Comparison of ENCODE assay signal across 18 mouse cellular contexts in the genomic region with DNA sequence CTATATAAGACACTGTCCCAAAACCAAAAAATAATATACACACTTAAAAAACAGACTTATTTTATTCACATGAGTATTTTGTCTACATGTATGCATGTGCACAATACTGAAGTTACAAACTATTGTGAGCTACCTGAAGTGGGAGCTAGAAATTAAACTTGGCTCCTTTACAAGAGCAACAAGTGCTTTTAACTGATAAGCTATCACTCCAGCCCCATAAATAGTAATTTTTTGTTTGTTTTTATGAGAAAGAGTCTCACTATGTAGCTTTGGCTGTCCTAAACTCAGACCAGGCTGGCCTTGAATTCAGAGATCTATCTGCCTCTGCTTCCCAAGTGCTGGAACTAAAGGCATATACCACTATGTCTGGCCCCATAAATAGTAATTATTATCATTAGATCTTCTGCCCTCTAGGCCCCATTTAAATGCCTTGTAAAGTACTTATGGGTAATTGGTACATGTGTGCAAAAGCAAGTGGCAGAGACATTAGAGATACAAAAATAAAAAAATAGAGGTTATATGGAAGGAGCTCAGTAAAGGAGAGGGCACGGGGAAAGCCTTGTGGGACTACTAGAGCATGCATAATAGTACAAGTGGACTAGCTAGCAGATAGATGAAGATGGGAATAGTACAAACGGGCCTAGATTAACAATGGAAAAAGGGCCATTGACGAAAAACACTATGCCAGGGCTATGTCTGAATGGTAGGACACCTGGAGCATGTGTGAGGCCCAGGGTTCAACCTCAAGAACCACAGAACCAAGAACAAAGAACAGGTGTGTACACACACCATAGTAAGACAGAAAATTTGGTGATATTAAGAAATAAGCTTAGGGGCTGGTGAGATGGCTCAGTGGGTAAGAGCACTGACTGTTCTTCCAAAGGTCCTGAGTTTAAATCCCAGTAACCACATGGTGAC. TPM values are rescaled to one million over a fixed set of nuclear protein-coding genes. Genes with fewer than 3 reads are reported as not detected.
DNase-seq lines count a peak whose midpoint lies in the region; ATAC-seq and TF ChIP-seq lines count a peak whose summit lies in the region.
"Had no signal": no experiment of that assay in that cellular context is flagged by ENCODE, and none has a peak within 500 bp of the region (broad histone marks: within the 10 kb centered on the region; RNA-seq: fewer than 3 reads in every experiment).

No protein-coding gene starts in this region.

- peak; percentile 83 to 90 for TF ChIP-seq EP300 in MEL (IDR thresholded peaks at IDR 0.05; ENCODE audit: low read depth in 1 of 2, low read length in 2 of 2)

- peaks cover 3 to 16% of the 10 kb centered on the region in 2 experiments for H3K4me1 ChIP-seq in heart, embryonic 14.5 days (ENCODE audit: control insufficient read depth in 2 of 2, insufficient read depth in 2 of 2, low read length in 2 of 2)
- peaks cover 6 to 14% of the 10 kb centered on the region in 2 experiments; a peak in 3 of 4 replicates for H3K4me1 ChIP-seq in MEL (ENCODE audit: control insufficient read depth in 1 of 2, insufficient read depth in 2 of 2, low read length in 2 of 2)
- peaks cover 17% of the 10 kb centered on the region for H3K4me1 ChIP-seq in liver, embryonic 11.5 days (replicated peaks; ENCODE audit: control insufficient read depth, insufficient read depth, low read length)
- no peaks in the 10 kb centered on the region for H3K4me1 ChIP-seq in stomach, embryonic 16.5 days (ENCODE audit: control insufficient read depth, insufficient read depth, low read length)
- H3K4me1 ChIP-seq in hindbrain, embryonic 14.5 days (replicated peaks; ENCODE audit: control insufficient read depth, insufficient read depth, low read length), result no peaks in the 10 kb centered on the region
- no peaks in the 10 kb centered on the region for H3K4me1 ChIP-seq in forebrain, embryonic 15.5 days
- H3K4me1 ChIP-seq in hindbrain, embryonic 10.5 days (replicated peaks), result no peaks in the 10 kb centered on the region
- H3K4me1 ChIP-seq: hindbrain, embryonic 13.5 days had no signal

- no peak for TF ChIP-seq POLR2A in MEL (IDR thresholded peaks at IDR 0.05; ENCODE audit: control insufficient read depth in 1 of 2, insufficient read depth in 1 of 2, low read depth in 1 of 2, low read length in 2 of 2, poor library complexity in 1 of 2)

- peaks cover 19% of the 10 kb centered on the region for H3K36me3 ChIP-seq in heart, embryonic 14.5 days (ENCODE audit: control insufficient read depth, insufficient read depth, low read length)
- H3K36me3 ChIP-seq in MEL (ENCODE audit: control insufficient read depth in 1 of 2, insufficient read depth in 2 of 2, low read length in 2 of 2), result peaks cover 5 to 15% of the 10 kb centered on the region in 2 experiments
- peaks cover 4% of the 10 kb centered on the region; the same call in 1 of the 2 replicates for H3K36me3 ChIP-seq in liver, embryonic 11.5 days (ENCODE audit: control insufficient read depth, insufficient read depth, low read length)
- no peaks in the 10 kb centered on the region for H3K36me3 ChIP-seq in stomach, embryonic 16.5 days (ENCODE audit: control insufficient read depth, insufficient read depth, low read length)
- H3K36me3 ChIP-seq in hindbrain, embryonic 14.5 days (replicated peaks; ENCODE audit: control insufficient read depth, insufficient read depth), result peaks cover 15% of the 10 kb centered on the region
- H3K36me3 ChIP-seq in forebrain, embryonic 15.5 days, result 0 out of 2 replicates have a peak, but pooled peaks cover 3% of the 10 kb centered on the region
- peaks cover 48% of the 10 kb centered on the region for H3K36me3 ChIP-seq in hindbrain, embryonic 10.5 days

- no peak; a peak in 1 of 6 replicates for TF ChIP-seq CTCF in MEL (IDR thresholded peaks at IDR 0.05 in 2 of 3, conservative IDR thresholded peaks at IDR 0.05 in 1 of 3; ENCODE audit: control insufficient read depth in 1 of 3, insufficient read depth in 1 of 3, low read depth in 2 of 3, low read length in 3 of 3, poor library complexity in 1 of 3, severe bottlenecking in 1 of 3)

- no peaks in the 10 kb centered on the region for H3K9me3 ChIP-seq in heart, embryonic 14.5 days (ENCODE audit: control insufficient read depth, low read length)
- H3K9me3 ChIP-seq in MEL (replicated peaks; ENCODE audit: insufficient read depth, low read length), result no peaks in the 10 kb centered on the region
- no peaks in the 10 kb centered on the region for H3K9me3 ChIP-seq in liver, embryonic 11.5 days (ENCODE audit: control insufficient read depth, low read length)
- H3K9me3 ChIP-seq in stomach, embryonic 16.5 days (replicated peaks; ENCODE audit: control insufficient read depth, low read length), result no peaks in the 10 kb centered on the region
- H3K9me3 ChIP-seq in hindbrain, embryonic 14.5 days (ENCODE audit: control insufficient read depth, low read length), result no peaks in the 10 kb centered on the region
- no peaks in the 10 kb centered on the region for H3K9me3 ChIP-seq in forebrain, embryonic 15.5 days
- no peaks in the 10 kb centered on the region for H3K9me3 ChIP-seq in hindbrain, embryonic 10.5 days
- H3K9me3 ChIP-seq: embryonic facial prominence, embryonic 15.5 days; hindbrain, embryonic 13.5 days had no signal

- no peak for TF ChIP-seq RAD21 in MEL (IDR thresholded peaks at IDR 0.05; ENCODE audit: low read depth, low read length)

- ATAC-seq in heart, embryonic 14.5 days (ENCODE audit: insufficient number of reproducible peaks, insufficient read depth, low FRiP score, low read depth), result no peak
- peak; percentile 54 for ATAC-seq in liver, embryonic 11.5 days (replicated peaks; ENCODE audit: low FRiP score)
- ATAC-seq in stomach, embryonic 16.5 days (ENCODE audit: insufficient read depth, low FRiP score), result peak; percentile 37; the same call in 1 of the 2 replicates
- no peak for ATAC-seq in hindbrain, embryonic 14.5 days (ENCODE audit: low FRiP score)
- no peak for ATAC-seq in forebrain, embryonic 15.5 days (replicated peaks)

- H3K79me2 ChIP-seq in MEL (ENCODE audit: control insufficient read depth, insufficient read depth, low read length, poor library complexity), result no peaks in the 10 kb centered on the region

- H3K27me3 ChIP-seq in heart, embryonic 14.5 days (ENCODE audit: control insufficient read depth, insufficient read depth, low read length), result no peaks in the 10 kb centered on the region
- no peaks in the 10 kb centered on the region for H3K27me3 ChIP-seq in MEL (ENCODE audit: control insufficient read depth in 1 of 2, insufficient read depth in 2 of 2, low read length in 2 of 2)
- H3K27me3 ChIP-seq in liver, embryonic 11.5 days (replicated peaks; ENCODE audit: control insufficient read depth, insufficient read depth, low read length), result no peaks in the 10 kb centered on the region
- no peaks in the 10 kb centered on the region for H3K27me3 ChIP-seq in stomach, embryonic 16.5 days (ENCODE audit: control insufficient read depth, insufficient read depth, low read length)
- no peaks in the 10 kb centered on the region for H3K27me3 ChIP-seq in hindbrain, embryonic 14.5 days (ENCODE audit: control insufficient read depth, insufficient read depth, low read length)
- no peaks in the 10 kb centered on the region for H3K27me3 ChIP-seq in forebrain, embryonic 15.5 days
- H3K27me3 ChIP-seq in hindbrain, embryonic 10.5 days (ENCODE audit: insufficient read depth, poor library complexity, severe bottlenecking), result no peaks in the 10 kb centered on the region
- H3K27me3 ChIP-seq: embryonic facial prominence, embryonic 15.5 days; hindbrain, embryonic 13.5 days had no signal

- no peak for DNase-seq in heart, postnatal 25 days (ENCODE audit: low spot score)
- DNase-seq in MEL (ENCODE audit: low read depth, low spot score), result peak; percentile 65
- DNase-seq in liver, embryonic 11.5 days (ENCODE audit: low spot score), result no peak
- DNase-seq in hindbrain, embryonic 14.5 days (ENCODE audit: low spot score), result no peak
- no peak for DNase-seq in hindbrain, embryonic 10.5 days (ENCODE audit: low spot score)
- DNase-seq: cerebellum, postnatal 10 days; kidney, postnatal 36 days; lung, adult 2 months; midbrain, embryonic 14.5 days; right cerebral cortex, adult 18-20 months had no signal

- WGBS in heart, embryonic 14.5 days, result 66% methylated on average over 3 of the region's 3 CpGs
- 84% methylated on average over 3 of the region's 3 CpGs for WGBS in liver, embryonic 11.5 days
- WGBS in stomach, embryonic 16.5 days, result 80% methylated on average over 3 of the region's 3 CpGs
- WGBS in hindbrain, embryonic 14.5 days, result 90% methylated on average over 3 of the region's 3 CpGs
- 86% methylated on average over 3 of the region's 3 CpGs for WGBS in forebrain, embryonic 15.5 days
- 91% methylated on average over 3 of the region's 3 CpGs for WGBS in hindbrain, embryonic 10.5 days

- H3K4me3 ChIP-seq in heart, embryonic 14.5 days (ENCODE audit: control insufficient read depth in 1 of 2, insufficient read depth in 1 of 2, low read depth in 1 of 2, low read length in 2 of 2), result no peak overlapping the region
- no peak overlapping the region for H3K4me3 ChIP-seq in MEL (ENCODE audit: control insufficient read depth in 1 of 2, insufficient read depth in 1 of 2, low read depth in 2 of 2, low read length in 2 of 2)
- no peak overlapping the region for H3K4me3 ChIP-seq in liver, embryonic 11.5 days (ENCODE audit: low read depth, low read length)
- no peak overlapping the region for H3K4me3 ChIP-seq in stomach, embryonic 16.5 days (replicated peaks; ENCODE audit: low read length)
- H3K4me3 ChIP-seq in hindbrain, embryonic 14.5 days (replicated peaks; ENCODE audit: low read length), result no peak overlapping the region
- no peak overlapping the region for H3K4me3 ChIP-seq in forebrain, embryonic 15.5 days
- no peak overlapping the region for H3K4me3 ChIP-seq in hindbrain, embryonic 10.5 days
- H3K4me3 ChIP-seq: embryonic facial prominence, embryonic 15.5 days; hindbrain, embryonic 13.5 days; left cerebral cortex, adult 2 months had no signal

- no peak overlapping the region for H3K9ac ChIP-seq in heart, embryonic 14.5 days (ENCODE audit: low read length)
- H3K9ac ChIP-seq in MEL (ENCODE audit: control insufficient read depth, low read depth, low read length, poor library complexity, severe bottlenecking), result no peak overlapping the region
- H3K9ac ChIP-seq in liver, embryonic 11.5 days (ENCODE audit: low read depth, low read length), result no peak overlapping the region
- H3K9ac ChIP-seq in stomach, embryonic 16.5 days (ENCODE audit: low read length), result no peak overlapping the region
- H3K9ac ChIP-seq in hindbrain, embryonic 14.5 days, result no peak overlapping the region
- no peak overlapping the region for H3K9ac ChIP-seq in forebrain, embryonic 15.5 days (replicated peaks)
- H3K9ac ChIP-seq: embryonic facial prominence, embryonic 15.5 days; hindbrain, embryonic 13.5 days had no signal

- 0 out of 2 replicates have a peak overlapping the region, but pooled peaks have one; percentile 3 for H3K4me2 ChIP-seq in heart, embryonic 14.5 days (ENCODE audit: low read length)
- H3K4me2 ChIP-seq in liver, embryonic 11.5 days, result peak overlapping the region; percentile 38
- H3K4me2 ChIP-seq in stomach, embryonic 16.5 days (ENCODE audit: low read depth, low read length), result no peak overlapping the region
- no peak overlapping the region for H3K4me2 ChIP-seq in hindbrain, embryonic 14.5 days (replicated peaks)
- H3K4me2 ChIP-seq in forebrain, embryonic 15.5 days (replicated peaks), result no peak overlapping the region
- H3K4me2 ChIP-seq: embryonic facial prominence, embryonic 15.5 days; hindbrain, embryonic 13.5 days had no signal

- H3K27ac ChIP-seq in heart, embryonic 14.5 days (replicated peaks in 1 of 2; ENCODE audit: control insufficient read depth in 1 of 2, insufficient read depth in 1 of 2, low read depth in 2 of 2, low read length in 2 of 2), result no peak overlapping the region
- peak overlapping the region; percentile 23; the same call in 1 of the 2 replicates for H3K27ac ChIP-seq in MEL (ENCODE audit: control insufficient read depth, low read depth, low read length)
- H3K27ac ChIP-seq in liver, embryonic 11.5 days (ENCODE audit: low read depth, low read length), result peak overlapping the region; percentile 74
- H3K27ac ChIP-seq in stomach, embryonic 16.5 days (ENCODE audit: low read length), result no peak overlapping the region; the same call in 1 of the 2 replicates
- H3K27ac ChIP-seq in hindbrain, embryonic 14.5 days, result no peak overlapping the region
- H3K27ac ChIP-seq in forebrain, embryonic 15.5 days (replicated peaks), result no peak overlapping the region
- no peak overlapping the region for H3K27ac ChIP-seq in hindbrain, embryonic 10.5 days
- H3K27ac ChIP-seq: hindbrain, embryonic 13.5 days; left cerebral cortex, adult 2 months had no signal

- intact Hi-C loops in heart, postnatal 25 days (cut with DNase I), result no loop called here

RNA-seq across cellular contexts. Expression of gene Cep85, which starts 21.1 kb away (rescaled TPM):
- 35.4 and 37.0 TPM in 2 replicates for polyA plus RNA-seq in heart, embryonic 14.5 days (2014; fragmentation: Nextera tagmentation; extraction: Ambion mirVana)
- 10 to 100 TPM; 45.4 to 46.9 TPM for total RNA-seq in heart, postnatal 25 days (2021)
- total RNA-seq in MEL (2012; rRNA removed), result 30.8 and 32.9 TPM in 2 replicates
- 10 to 100 TPM; 80.9 to 81.1 TPM for polyA plus RNA-seq in MEL (2012; ENCODE audit: insufficient read depth in 1 of 2, insufficient read length in 2 of 2, low read depth in 1 of 2, low replicate concordance in 2 of 2, missing spikeins in 1 of 2)
- 42.9 and 44.2 TPM in 2 replicates for polyA plus RNA-seq in liver, embryonic 11.5 days (2014; fragmentation: Nextera tagmentation; extraction: Ambion mirVana)
- 110 and 113 TPM in 2 replicates for polyA plus RNA-seq in stomach, embryonic 16.5 days (2015; fragmentation: Nextera tagmentation; extraction: Ambion mirVana)
- polyA plus RNA-seq in hindbrain, embryonic 14.5 days (2014; fragmentation: Nextera tagmentation; extraction: Ambion mirVana), result 19.2 and 20.3 TPM in 2 replicates
- polyA plus RNA-seq in forebrain, embryonic 15.5 days (2015; fragmentation: Nextera tagmentation; extraction: Ambion mirVana), result 19.9 and 20.5 TPM in 2 replicates
- 30.1 and 35.1 TPM in 2 replicates for polyA plus RNA-seq in hindbrain, embryonic 10.5 days (2016; fragmentation: Nextera tagmentation; extraction: Ambion mirVana)

RNA-seq across cellular contexts. Expression of gene Gm7534, which starts 37.0 kb away (rescaled TPM):
- polyA plus RNA-seq in heart, embryonic 14.5 days (2014; fragmentation: Nextera tagmentation; extraction: Ambion mirVana), result not detected in 2 replicates
- total RNA-seq in heart, postnatal 25 days (2021), result not detected
- total RNA-seq in MEL (2012; rRNA removed), result not detected in 2 replicates
- polyA plus RNA-seq in MEL (2012; ENCODE audit: insufficient read depth in 1 of 2, insufficient read length in 2 of 2, low read depth in 1 of 2, low replicate concordance in 2 of 2, missing spikeins in 1 of 2), result not detected
- not detected in 2 replicates for polyA plus RNA-seq in liver, embryonic 11.5 days (2014; fragmentation: Nextera tagmentation; extraction: Ambion mirVana)
- polyA plus RNA-seq in stomach, embryonic 16.5 days (2015; fragmentation: Nextera tagmentation; extraction: Ambion mirVana), result not detected in 2 replicates
- not detected in 2 replicates for polyA plus RNA-seq in hindbrain, embryonic 14.5 days (2014; fragmentation: Nextera tagmentation; extraction: Ambion mirVana)
- not detected in 2 replicates for polyA plus RNA-seq in forebrain, embryonic 15.5 days (2015; fragmentation: Nextera tagmentation; extraction: Ambion mirVana)
- polyA plus RNA-seq in hindbrain, embryonic 10.5 days (2016; fragmentation: Nextera tagmentation; extraction: Ambion mirVana), result not detected in 2 replicates
- total RNA-seq: left cerebral cortex, adult 2 months had no signal
- polyA plus RNA-seq: hindbrain, embryonic 13.5 days; lung, adult 2 months; midbrain, embryonic 14.5 days; neural tube, embryonic 14.5 days; stomach, embryonic 14.5 days had no signal

RNA-seq across cellular contexts. Expression of gene Sh3bgrl3, which starts 37.2 kb away (rescaled TPM):
- polyA plus RNA-seq in heart, embryonic 14.5 days (2014; fragmentation: Nextera tagmentation; extraction: Ambion mirVana), result 196 and 209 TPM in 2 replicates
- 10 to 100 TPM; 38.8 to 41.8 TPM for total RNA-seq in heart, postnatal 25 days (2021)
- 122 and 126 TPM in 2 replicates for total RNA-seq in MEL (2012; rRNA removed)
- 100 to 1,000 TPM in 1 of 2 experiments, not detected in 1; 414 TPM for polyA plus RNA-seq in MEL (2012; ENCODE audit: insufficient read depth in 1 of 2, insufficient read length in 2 of 2, low read depth in 1 of 2, low replicate concordance in 2 of 2, missing spikeins in 1 of 2)
- polyA plus RNA-seq in liver, embryonic 11.5 days (2014; fragmentation: Nextera tagmentation; extraction: Ambion mirVana), result 257 and 281 TPM in 2 replicates
- 397 and 438 TPM in 2 replicates for polyA plus RNA-seq in stomach, embryonic 16.5 days (2015; fragmentation: Nextera tagmentation; extraction: Ambion mirVana)
- polyA plus RNA-seq in hindbrain, embryonic 14.5 days (2014; fragmentation: Nextera tagmentation; extraction: Ambion mirVana), result 429 and 442 TPM in 2 replicates
- polyA plus RNA-seq in forebrain, embryonic 15.5 days (2015; fragmentation: Nextera tagmentation; extraction: Ambion mirVana), result 326 and 335 TPM in 2 replicates
- 333 and 386 TPM in 2 replicates for polyA plus RNA-seq in hindbrain, embryonic 10.5 days (2016; fragmentation: Nextera tagmentation; extraction: Ambion mirVana)

Comparison
In these comparisons a context has a peak if more than half of its experiments do, and no peak if none do; other contexts are left out.
1. ATAC-seq: peak in liver, embryonic 11.5 days (single experiment) and stomach, embryonic 16.5 days (single experiment); none in heart, embryonic 14.5 days (single experiment), hindbrain, embryonic 14.5 days (single experiment) and forebrain, embryonic 15.5 days (single experiment).
2. H3K27ac ChIP-seq: peak in MEL (single experiment) and liver, embryonic 11.5 days (single experiment); none in heart, embryonic 14.5 days (0 of 2), stomach, embryonic 16.5 days (single experiment), hindbrain, embryonic 14.5 days (single experiment), forebrain, embryonic 15.5 days (single experiment) and hindbrain, embryonic 10.5 days (single experiment).
3. H3K4me2 ChIP-seq: peak in heart, embryonic 14.5 days (single experiment) and liver, embryonic 11.5 days (single experiment); none in stomach, embryonic 16.5 days (single experiment), hindbrain, embryonic 14.5 days (single experiment) and forebrain, embryonic 15.5 days (single experiment).